Mouse (Mus musculus) heart, adult 2 months (tissue): ENCODE data around the gene Crabp2. TPM values are rescaled to one million over a fixed set of nuclear protein-coding genes. Genes with fewer than 3 reads are reported as not detected.

ENCODE experiments used
- DNase-seq, 2 experiments: peaks; one replicate each; pipeline ENCODE4 v3.0.0; 2021
- H3K27ac ChIP-seq: fragments of 200-600 bp; 2 replicates; pipeline ENCODE4 v1.8.1; 2022
- H3K27me3 ChIP-seq: fragments of 200-500 bp; 2 replicates; pipeline ENCODE4 v1.6.1; 2012; ENCODE audit warnings: mild to moderate bottlenecking, low read length, inconsistent platforms, mixed read lengths; ENCODE audit not compliant: control insufficient read depth, insufficient read depth
- H3K36me3 ChIP-seq: fragments of 200-500 bp; 2 replicates; pipeline ENCODE4 v1.6.1; 2012; ENCODE audit warnings: low read length, inconsistent platforms; ENCODE audit not compliant: control insufficient read depth, insufficient read depth
- H3K4me1 ChIP-seq: fragments of 200-500 bp; 2 replicates; pipeline ENCODE4 v1.6.1; 2011; ENCODE audit warnings: low read length; ENCODE audit not compliant: control insufficient read depth, insufficient read depth
- H3K4me3 ChIP-seq: fragments of 200-600 bp; 2 replicates; pipeline ENCODE4 v1.8.1; 2022
- H3K79me2 ChIP-seq: fragments of 200-500 bp; replicated peaks from 2 replicates; pipeline ENCODE4 v1.6.1; 2012; ENCODE audit warnings: mild to moderate bottlenecking, inconsistent platforms, low read length, moderate library complexity, mixed read lengths; ENCODE audit not compliant: control insufficient read depth, insufficient read depth
- H3K9ac ChIP-seq: fragments of 200-500 bp; 2 replicates; pipeline ENCODE4 v1.6.1; 2012; ENCODE audit warnings: low read depth, mild to moderate bottlenecking, control low read depth, inconsistent platforms, low read length, mixed read lengths
- CTCF ChIP-seq: fragments of 200-600 bp; IDR thresholded peaks from 2 replicates; pipeline ENCODE4 v1.8.1; 2022; ENCODE audit warnings: antibody characterized with exemption, mild to moderate bottlenecking, moderate library complexity
- EP300 ChIP-seq: fragments of 200-500 bp; IDR thresholded peaks from 2 replicates; pipeline ENCODE4 v1.6.1; 2011; ENCODE audit warnings: low read depth, low read length, control low read depth; ENCODE audit not compliant: insufficient read depth
- POLR2A ChIP-seq: fragments of 200-500 bp; IDR thresholded peaks from 2 replicates; pipeline ENCODE4 v1.6.1; 2011; ENCODE audit warnings: mild to moderate bottlenecking, low read depth, low read length, control low read depth; ENCODE audit not compliant: insufficient read depth
- WGBS: fragments of 180-500 bp; shearing (Covaris S2); methylation state at CpG from one replicate; pipeline ENCODE4 v1.1.7; 2018; 5-methylcytosine and 5-hydroxymethylcytosine counted together
- intact Hi-C: fragments of 180-260 bp; cut with DNase I; formaldehyde crosslinking; loops from one replicate; pipeline ENCODE4 v1.15.1; 2025
- polyA plus RNA-seq: library from polyadenylated mRNA; depleted of rRNA; stranded (reverse); fragments of >200 nt; gene quantifications from 2 replicates; pipeline ENCODE4 v1.2.3, GENCODE M21; 2012
- total RNA-seq, 2 experiments: library from RNA; stranded (reverse); gene quantifications; 2 replicates each; pipeline ENCODE4 v1.2.3; 2021

The Crabp2 gene
- total and polyA plus RNA-seq, 3 experiments: 0.25 TPM; not detected in 2

DNA sequence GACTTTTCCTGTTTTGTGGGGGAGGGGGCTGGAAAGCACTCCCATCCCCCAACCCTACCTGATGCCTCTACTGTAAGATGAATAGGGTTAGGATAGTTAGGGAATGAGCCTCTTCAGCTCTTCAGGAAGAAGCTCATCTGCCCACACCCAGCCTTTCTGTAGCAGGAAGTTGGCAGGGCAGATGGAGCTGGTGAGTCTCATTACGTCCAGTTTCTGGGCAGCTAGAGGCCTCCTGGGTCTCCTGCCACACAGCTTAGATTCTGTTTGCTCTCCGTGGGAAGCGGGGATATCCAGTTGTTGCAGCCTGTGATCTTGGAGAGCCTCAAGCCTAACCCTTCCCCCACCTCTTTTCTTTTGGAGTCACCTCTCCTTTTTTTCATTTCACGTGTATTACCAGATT, 38.6 kb upstream of the Crabp2 start:
- intact Hi-C loops: no loop called here
- Histone ChIP-seq H3K27ac (peak overlapping the region; percentile 83), H3K4me3 (no peak overlapping the region; the same call in 1 of the 2 replicates), H3K9ac (peak overlapping the region; percentile 30; the same call in 1 of the 2 replicates), H3K4me1 (peaks cover 23% of the 10 kb centered on the region), H3K27me3 (no peaks in the 10 kb centered on the region), H3K79me2 (peaks cover 8% of the 10 kb centered on the region; the same call in 1 of the 2 replicates), H3K36me3 (no peaks in the 10 kb centered on the region; the same call in 1 of the 2 replicates)
- 11% methylated on average over 4 of the region's 4 CpGs for WGBS
- TF ChIP-seq EP300 (no peak), POLR2A (no peak), CTCF (no peak)
- no peak for DNase-seq

- peak overlapping the region; percentile 66 for H3K9ac ChIP-seq
- H3K36me3 ChIP-seq: no peaks in the 10 kb centered on the region; the same call in 1 of the 2 replicates
- peak; percentile 84 to 86 for DNase-seq
- H3K27ac ChIP-seq: peak overlapping the region; percentile 83
- intact Hi-C loops: no loop called here
- H3K4me1 ChIP-seq: peaks cover 23% of the 10 kb centered on the region
- H3K4me3 ChIP-seq: peak overlapping the region; percentile 48
- H3K79me2 ChIP-seq: peaks cover 8% of the 10 kb centered on the region; the same call in 1 of the 2 replicates
- H3K27me3 ChIP-seq: no peaks in the 10 kb centered on the region
- TF ChIP-seq POLR2A: peak; percentile 50; the same call in 1 of the 2 replicates
- TF ChIP-seq CTCF: no peak
- 8% methylated on average over 12 of the region's 12 CpGs for WGBS
These were observed 37.8 kb upstream of the Crabp2 start for GRCm38 (mm10) chr3:87910573-87911141.

DNA sequence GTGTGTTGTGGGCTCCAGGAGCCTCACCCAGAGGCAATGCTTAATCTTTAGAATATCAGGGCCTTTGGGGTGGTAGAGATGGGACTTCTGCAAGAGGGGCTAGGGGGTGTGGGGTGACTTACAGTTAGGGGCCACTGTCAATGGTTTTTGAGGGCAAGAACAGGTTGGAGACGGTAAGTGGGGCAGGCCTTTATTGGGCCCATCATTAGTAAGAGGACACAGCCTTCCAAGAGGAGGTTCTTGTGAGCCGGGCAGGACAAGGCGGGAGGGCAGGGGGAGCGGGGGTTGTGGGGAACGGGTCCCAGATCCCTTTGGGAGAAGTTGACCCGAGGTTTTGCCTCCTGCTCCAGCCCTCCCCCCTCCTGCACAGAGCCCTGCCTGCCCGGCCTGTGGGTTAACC, 35.0 kb upstream of the Crabp2 start:
- no peaks in the 10 kb centered on the region for H3K27me3 ChIP-seq
- intact Hi-C loops: no loop called here
- peaks cover 15% of the 10 kb centered on the region for H3K4me1 ChIP-seq
- H3K4me3 ChIP-seq: no peak overlapping the region
- H3K79me2 ChIP-seq: peaks cover 6% of the 10 kb centered on the region; the same call in 1 of the 2 replicates
- H3K27ac ChIP-seq: no peak overlapping the region
- WGBS: 76% methylated on average over 7 of the region's 7 CpGs
- no peak overlapping the region for H3K9ac ChIP-seq
- no peak for TF ChIP-seq POLR2A
- TF ChIP-seq EP300: no peak
- no peak for TF ChIP-seq CTCF
- H3K36me3 ChIP-seq: no peaks in the 10 kb centered on the region; the same call in 1 of the 2 replicates
- no peak for DNase-seq

DNA sequence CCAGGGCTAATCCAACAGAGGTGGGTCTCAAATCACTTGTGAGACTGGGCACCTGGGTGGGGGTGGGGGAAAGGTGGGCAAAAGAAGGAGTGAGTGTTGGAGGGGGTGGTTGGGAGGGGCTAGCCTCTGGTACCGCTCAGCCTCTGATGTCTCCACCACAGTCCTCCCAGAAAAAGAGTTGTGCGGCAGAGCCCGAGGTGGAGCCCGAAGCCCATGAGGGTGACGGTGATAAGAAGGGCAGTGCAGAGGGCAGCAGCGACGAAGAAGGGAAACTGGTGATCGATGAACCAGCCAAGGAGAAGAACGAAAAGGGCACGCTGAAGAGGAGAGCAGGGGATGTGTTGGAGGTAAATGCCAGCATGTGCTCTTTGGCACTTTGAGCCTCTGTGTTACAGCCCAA, 34.6 kb upstream of the Crabp2 start:
- DNase-seq: no peak
- H3K36me3 ChIP-seq: no peaks in the 10 kb centered on the region; the same call in 1 of the 2 replicates
- no peaks in the 10 kb centered on the region for H3K27me3 ChIP-seq
- no peak overlapping the region for H3K4me3 ChIP-seq
- no peak for TF ChIP-seq CTCF
- TF ChIP-seq POLR2A: no peak
- no peak for TF ChIP-seq EP300
- peaks cover 11% of the 10 kb centered on the region for H3K4me1 ChIP-seq
- H3K9ac ChIP-seq: no peak overlapping the region
- intact Hi-C loops: no loop called here
- H3K79me2 ChIP-seq: peaks cover 6% of the 10 kb centered on the region; the same call in 1 of the 2 replicates
- 90% methylated on average over 10 of the region's 10 CpGs for WGBS
- no peak overlapping the region for H3K27ac ChIP-seq

DNA sequence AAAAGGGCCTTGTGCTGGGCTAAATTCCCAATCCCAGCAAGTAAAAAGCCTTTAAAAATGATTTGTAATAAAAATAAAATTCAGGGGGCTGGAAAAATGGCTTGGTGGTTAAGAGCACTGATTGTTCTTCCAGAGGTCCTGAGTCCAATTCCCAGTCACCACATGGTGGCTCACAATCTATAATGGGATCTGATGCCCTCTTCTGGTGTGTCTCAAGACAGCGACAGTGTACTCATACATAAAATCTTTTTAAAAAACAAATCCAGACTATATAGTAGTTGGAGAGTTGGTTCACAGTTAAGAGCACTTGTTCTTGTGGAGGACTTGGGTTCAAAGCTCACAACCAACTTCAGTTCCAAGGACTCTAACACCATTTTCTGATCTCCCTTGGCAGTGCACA, 31.5 kb upstream of the Crabp2 start:
- no peaks in the 10 kb centered on the region for H3K27me3 ChIP-seq
- H3K4me3 ChIP-seq: no peak overlapping the region
- intact Hi-C loops: no loop called here
- H3K79me2 ChIP-seq: no peaks in the 10 kb centered on the region; the same call in 1 of the 2 replicates
- no peaks in the 10 kb centered on the region; the same call in 1 of the 2 replicates for H3K4me1 ChIP-seq
- TF ChIP-seq CTCF: peak; percentile 8; the same call in 1 of the 2 replicates
- TF ChIP-seq EP300: no peak
- no peak overlapping the region for H3K27ac ChIP-seq
- WGBS: 90% methylated on average over 1 of the region's 1 CpGs
- no peak for DNase-seq
- H3K36me3 ChIP-seq: 0 out of 2 replicates have a peak, but pooled peaks cover 2% of the 10 kb centered on the region
- H3K9ac ChIP-seq: no peak overlapping the region

DNA sequence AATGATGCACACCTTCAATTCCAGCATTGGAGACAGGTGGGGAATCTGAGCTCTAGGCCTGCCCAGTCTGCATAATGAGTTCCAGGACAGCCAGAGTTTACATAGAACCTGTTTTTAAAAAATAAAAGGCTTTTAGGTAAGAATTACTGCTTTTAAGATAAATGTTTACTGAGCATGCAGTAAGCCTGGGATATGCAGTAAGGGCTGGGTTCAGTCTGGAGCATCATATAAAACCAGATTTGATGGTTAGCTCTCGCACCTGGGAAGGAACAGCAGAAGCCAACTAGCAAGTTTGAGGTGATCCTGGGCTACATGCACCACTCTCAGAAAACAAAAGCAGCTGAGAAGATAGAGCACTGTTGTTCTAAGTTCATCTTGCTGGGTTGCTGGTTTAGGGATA, 29.9 kb upstream of the Crabp2 start:
- WGBS: 95% methylated on average over 1 of the region's 1 CpGs
- no peak overlapping the region for H3K9ac ChIP-seq
- intact Hi-C loops: loop anchor here (2.0 kb wide), 1 partner anchor 32 kb away; no protein-coding TSS in a partner anchor
- no peaks in the 10 kb centered on the region for H3K27me3 ChIP-seq
- no peaks in the 10 kb centered on the region for H3K79me2 ChIP-seq
- H3K4me3 ChIP-seq: no peak overlapping the region
- no peaks in the 10 kb centered on the region for H3K4me1 ChIP-seq
- DNase-seq: no peak
- 0 out of 2 replicates have a peak, but pooled peaks cover 2% of the 10 kb centered on the region for H3K36me3 ChIP-seq
- TF ChIP-seq CTCF (no peak), POLR2A (no peak), EP300 (no peak)
- H3K27ac ChIP-seq: no peak overlapping the region
